Mouse (Mus musculus) liver, embryonic 14.5 days (tissue): ENCODE data around the gene Arl4d. TPM values are rescaled to one million over a fixed set of nuclear protein-coding genes. Genes with fewer than 3 reads are reported as not detected.

ENCODE experiments used
- ATAC-seq: fragments of 200-750 bp; cut with Nextera tagmentation; 2 replicates; pipeline ENCODE4 v1.8.0; 2017; ENCODE audit warnings: moderate number of reproducible peaks, mild to moderate bottlenecking, moderate library complexity; ENCODE audit not compliant: insufficient read depth
- DNase-seq, 3 experiments: peaks; one replicate each; pipeline ENCODE4 v3.0.0-alpha.2; 2012 to 2013; ENCODE audit warnings: low read depth in 3 of 3, low spot score in 3 of 3
- H3K27ac ChIP-seq: fragments of 300-500 bp; sonication (generic); 2 replicates; pipeline ENCODE4 v1.5.1; 2014; ENCODE audit warnings: moderate library complexity, mild to moderate bottlenecking, control low read depth, inconsistent platforms
- H3K27me3 ChIP-seq: fragments of 300-500 bp; sonication (generic); 2 replicates; pipeline ENCODE4 v1.6.1; 2014; ENCODE audit warnings: mild to moderate bottlenecking, low read length, moderate library complexity; ENCODE audit not compliant: control insufficient read depth, insufficient read depth
- H3K36me3 ChIP-seq: fragments of 300-500 bp; sonication (generic); replicated peaks from 2 replicates; pipeline ENCODE4 v1.6.1; 2014; ENCODE audit warnings: low read depth; ENCODE audit not compliant: control insufficient read depth, insufficient read depth
- H3K4me1 ChIP-seq, 2 experiments: fragments of 200-500 bp in 1 of 2; fragments of 300-500 bp in 1 of 2; sonication (generic) in 1 of 2; replicated peaks; 2 replicates each; pipeline ENCODE4 v1.6.1; 2012 to 2014; ENCODE audit warnings: antibody characterized with exemption in 1 of 2, inconsistent platforms in 1 of 2, low read length in 1 of 2; ENCODE audit not compliant: control insufficient read depth in 2 of 2, insufficient read depth in 2 of 2
- H3K4me2 ChIP-seq: fragments of 300-500 bp; sonication (generic); 2 replicates; pipeline ENCODE4 v1.6.1; 2014; ENCODE audit warnings: low read depth, mild to moderate bottlenecking, control low read depth, moderate library complexity
- H3K4me3 ChIP-seq, 2 experiments: fragments of 200-500 bp in 1 of 2; fragments of 300-500 bp in 1 of 2; sonication (generic) in 1 of 2; 2 replicates each; pipeline ENCODE4 v1.5.1; 2012 to 2014; ENCODE audit warnings: low read depth in 2 of 2, low read length in 2 of 2, mild to moderate bottlenecking in 2 of 2, control low read depth in 1 of 2, inconsistent platforms in 1 of 2, moderate library complexity in 1 of 2; ENCODE audit not compliant: insufficient read depth in 1 of 2
- H3K9ac ChIP-seq: fragments of 300-500 bp; sonication (generic); replicated peaks from 2 replicates; pipeline ENCODE4 v1.6.1; 2014; ENCODE audit warnings: mild to moderate bottlenecking, control low read depth, moderate library complexity
- H3K9me3 ChIP-seq: fragments of 300-500 bp; sonication (generic); 2 replicates; pipeline ENCODE4 v1.6.1; 2016; ENCODE audit warnings: low read length, mixed read lengths; ENCODE audit not compliant: control insufficient read depth
- CTCF ChIP-seq: IDR thresholded peaks from 2 replicates; pipeline ENCODE4 v1.5.1; 2016; ENCODE audit warnings: antibody characterized with exemption, low read depth, control low read depth
- EP300 ChIP-seq: IDR thresholded peaks from 2 replicates; pipeline ENCODE4 v1.6.1; 2016; ENCODE audit warnings: antibody characterized with exemption, low read depth
- WGBS: fragments of 180-500 bp; shearing (Covaris S2); extraction: QIAGEN DNeasy Blood & Tissue Kit; methylation state at CpG from one replicate; pipeline ENCODE4 v1.1.7; 2014; ENCODE audit not compliant: insufficient replicate concordance; 5-methylcytosine and 5-hydroxymethylcytosine counted together
- polyA plus RNA-seq, 2 experiments: library from polyadenylated mRNA; depleted of rRNA in 1 of 2; stranded (reverse) in 1 of 2; unstranded in 1 of 2; fragments of >200 nt; fragmentation: Nextera tagmentation in 1 of 2; extraction: Ambion mirVana in 1 of 2; gene quantifications; 2 replicates each; pipeline versions ENCODE4 v1.2.1 to v1.2.3; 2012 to 2014

The Arl4d gene
- polyA plus RNA-seq, 2 experiments, result 0.46 to 0.84 TPM

DNA sequence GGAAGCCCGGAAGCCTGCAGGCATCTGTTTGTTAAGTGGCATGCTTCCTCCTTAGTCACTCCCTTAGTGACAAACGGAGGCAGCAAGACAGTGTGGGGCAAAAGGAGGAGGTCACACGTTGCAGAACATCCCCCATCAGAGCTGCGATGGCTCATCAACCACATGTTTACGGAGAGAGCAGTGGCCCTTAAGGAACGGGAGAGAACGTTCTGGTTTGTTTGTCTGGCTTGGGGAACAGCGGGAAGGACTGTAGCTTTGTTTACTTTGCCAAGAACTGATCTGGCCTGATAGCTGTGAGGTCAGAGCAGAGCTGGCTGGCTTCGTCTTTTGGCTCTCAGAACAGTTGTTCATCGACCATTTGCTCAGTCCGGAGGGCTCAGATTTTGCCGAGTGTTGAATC lies 35.1 kb downstream of the Arl4d start:
- DNase-seq, result no peak
- no peak overlapping the region for H3K27ac ChIP-seq
- H3K36me3 ChIP-seq, result no peaks in the 10 kb centered on the region
- ATAC-seq, result no peak
- no peaks in the 10 kb centered on the region for H3K9me3 ChIP-seq
- no peaks in the 10 kb centered on the region for H3K27me3 ChIP-seq
- no peak overlapping the region for H3K4me3 ChIP-seq
- H3K4me1 ChIP-seq, result peaks cover 25 to 36% of the 10 kb centered on the region in 2 experiments
- no peak overlapping the region for H3K4me2 ChIP-seq
- no peak overlapping the region for H3K9ac ChIP-seq
- WGBS, result 23% methylated on average over 12 of the region's 12 CpGs
- TF ChIP-seq CTCF (no peak), EP300 (no peak)

GRCm38 (mm10) chr11:101704081-101704480 lies 38.7 kb downstream of the Arl4d start:
- no peak for ATAC-seq
- no peak overlapping the region for H3K4me3 ChIP-seq
- peaks cover 0 to 10% of the 10 kb centered on the region in 2 experiments; a peak in 2 of 4 replicates for H3K4me1 ChIP-seq
- WGBS, result 57% methylated on average over 5 of the region's 5 CpGs
- no peaks in the 10 kb centered on the region for H3K9me3 ChIP-seq
- H3K4me2 ChIP-seq, result no peak overlapping the region
- TF ChIP-seq CTCF (no peak), EP300 (no peak)
- H3K36me3 ChIP-seq, result no peaks in the 10 kb centered on the region
- no peak overlapping the region for H3K9ac ChIP-seq
- no peaks in the 10 kb centered on the region for H3K27me3 ChIP-seq
- no peak for DNase-seq
- no peak overlapping the region for H3K27ac ChIP-seq

DNA sequence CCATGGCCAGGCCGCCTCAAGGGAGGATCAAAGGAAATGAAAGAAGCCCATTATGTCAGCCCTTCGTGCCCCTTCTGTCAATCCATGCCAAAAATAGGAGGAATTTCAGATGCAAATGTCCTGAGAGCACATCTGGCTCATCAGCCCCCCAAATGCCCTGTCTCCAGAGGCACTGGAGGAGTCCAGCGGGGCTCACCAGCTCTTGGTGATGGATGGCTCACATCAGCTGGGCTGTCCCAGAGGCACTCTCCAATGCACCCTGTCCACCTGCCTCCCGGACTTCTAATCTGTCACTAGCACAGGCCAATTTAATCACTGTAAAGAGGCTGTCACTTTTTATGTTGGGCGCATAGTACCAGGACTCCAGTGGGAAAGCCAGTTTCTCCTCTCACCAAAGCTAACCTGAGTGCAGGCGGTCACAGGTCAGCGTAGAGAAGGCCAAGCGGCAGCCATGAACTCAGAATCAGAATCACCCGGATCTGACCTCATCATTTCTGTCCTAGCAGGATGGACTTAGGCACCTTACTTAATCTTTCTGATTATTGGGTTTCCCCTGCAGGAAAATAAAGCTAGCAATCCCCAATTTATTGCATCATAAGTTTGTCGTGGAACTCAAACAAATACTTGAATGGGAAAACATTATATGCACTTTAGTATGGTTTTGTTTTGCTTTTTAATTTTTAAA lies 41.6 kb downstream of the Arl4d start:
- H3K27ac ChIP-seq, result no peak overlapping the region
- no peaks in the 10 kb centered on the region; a peak in 1 of 4 replicates for H3K4me1 ChIP-seq
- H3K27me3 ChIP-seq, result no peaks in the 10 kb centered on the region
- 74% methylated on average over 10 of the region's 10 CpGs for WGBS
- TF ChIP-seq CTCF, result no peak
- no peak for TF ChIP-seq EP300
- ATAC-seq (no peak), DNase-seq (no peak)
- no peak overlapping the region for H3K4me2 ChIP-seq
- no peak overlapping the region for H3K9ac ChIP-seq
- H3K9me3 ChIP-seq, result no peaks in the 10 kb centered on the region
- no peak overlapping the region for H3K4me3 ChIP-seq
- H3K36me3 ChIP-seq, result no peaks in the 10 kb centered on the region

GRCm38 (mm10) chr11:101708482-101708881 lies 43.1 kb downstream of the Arl4d start:
- no peaks in the 10 kb centered on the region for H3K9me3 ChIP-seq
- H3K27ac ChIP-seq, result no peak overlapping the region
- H3K9ac ChIP-seq, result no peak overlapping the region
- TF ChIP-seq EP300 (no peak), CTCF (no peak)
- no peak overlapping the region for H3K4me3 ChIP-seq
- ATAC-seq (no peak), DNase-seq (no peak)
- H3K4me1 ChIP-seq, result no peaks in the 10 kb centered on the region; a peak in 1 of 4 replicates
- no peaks in the 10 kb centered on the region for H3K36me3 ChIP-seq
- no peak overlapping the region for H3K4me2 ChIP-seq
- H3K27me3 ChIP-seq, result no peaks in the 10 kb centered on the region
- 17% methylated on average over 5 of the region's 5 CpGs for WGBS

DNA sequence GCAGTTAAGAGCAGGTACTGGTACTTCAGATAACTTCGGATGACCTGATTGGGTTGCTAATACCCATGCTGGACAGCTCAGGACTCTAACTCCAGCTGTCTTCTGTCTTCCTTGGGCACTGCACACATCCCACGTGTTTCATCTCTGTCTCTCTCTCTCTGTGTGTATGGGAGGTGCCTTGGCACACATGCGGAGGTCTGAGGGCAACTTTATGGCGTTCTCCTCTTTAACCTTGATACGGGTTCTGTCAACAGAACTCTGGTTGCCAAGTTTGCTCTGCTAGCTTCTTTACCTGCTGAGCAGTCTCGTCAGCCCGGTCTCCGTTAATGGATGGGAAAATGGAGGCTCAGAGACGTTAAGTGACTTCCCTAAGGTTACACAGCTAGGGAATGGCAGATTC lies 47.5 kb downstream of the Arl4d start:
- Histone ChIP-seq H3K27ac (no peak overlapping the region), H3K4me3 (no peak overlapping the region), H3K9me3 (no peaks in the 10 kb centered on the region), H3K36me3 (no peaks in the 10 kb centered on the region), H3K4me2 (no peak overlapping the region), H3K4me1 (no peaks in the 10 kb centered on the region; a peak in 1 of 4 replicates), H3K9ac (no peak overlapping the region), H3K27me3 (no peaks in the 10 kb centered on the region)
- WGBS, result 64% methylated on average over 9 of the region's 9 CpGs
- no peak for DNase-seq
- TF ChIP-seq EP300, result no peak
- no peak for TF ChIP-seq CTCF
- no peak for ATAC-seq
